Mouse (Mus musculus) left cerebral cortex, adult 2 months (tissue): Measurements from ENCODE around the gene E130114P18Rik. TPM values are rescaled to one million over a fixed set of nuclear protein-coding genes. Genes with fewer than 3 reads are reported as not detected.

ENCODE experiments used
- DNase-seq, 2 experiments: peaks; one replicate each; pipeline ENCODE4 v3.0.0; 2021 to 2022; ENCODE audit warnings: low spot score in 2 of 2, mixed read lengths in 1 of 2; ENCODE audit errors: extremely low spot score in 1 of 2
- H3K27ac ChIP-seq: fragments of 200-600 bp; 2 replicates; pipeline ENCODE4 v1.8.1; 2022
- H3K4me3 ChIP-seq: fragments of 200-600 bp; 2 replicates; pipeline ENCODE4 v1.8.1; 2022
- CTCF ChIP-seq: fragments of 200-600 bp; IDR thresholded peaks from 2 replicates; pipeline ENCODE4 v1.8.1; 2022; ENCODE audit warnings: antibody characterized with exemption, mild to moderate bottlenecking, moderate library complexity
- intact Hi-C: fragments of 180-260 bp; cut with DNase I; formaldehyde crosslinking; loops from one replicate; pipeline ENCODE4 v1.15.1; 2025
- total RNA-seq, 2 experiments: library from RNA; stranded (reverse); gene quantifications; 2 replicates each; pipeline ENCODE4 v1.2.3; 2021

Gene E130114P18Rik
- total RNA-seq, 2 experiments from 2014 or later: 3.7 to 4.9 TPM

DNA sequence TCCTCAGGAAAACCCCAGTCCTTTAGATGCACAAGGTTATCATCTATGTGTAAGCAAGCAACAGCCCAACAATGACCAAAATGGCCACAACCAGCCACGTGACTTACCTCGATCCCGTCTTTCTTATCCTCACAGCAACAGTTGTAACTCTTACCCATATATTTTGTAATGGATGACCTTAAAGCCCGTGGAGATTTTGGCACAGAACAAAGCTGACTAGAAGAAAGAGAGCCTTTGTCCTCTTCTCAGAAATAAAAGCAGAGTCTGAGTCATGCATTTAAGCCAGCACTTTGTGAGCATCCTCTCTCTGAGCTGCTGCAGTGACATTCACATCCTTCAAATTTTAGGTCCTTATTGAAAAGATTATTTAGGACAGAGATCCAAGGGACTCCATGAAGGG is 156.1 kb downstream of the E130114P18Rik start:
- no peak overlapping the region for H3K4me3 ChIP-seq
- no peak overlapping the region for H3K27ac ChIP-seq

DNA sequence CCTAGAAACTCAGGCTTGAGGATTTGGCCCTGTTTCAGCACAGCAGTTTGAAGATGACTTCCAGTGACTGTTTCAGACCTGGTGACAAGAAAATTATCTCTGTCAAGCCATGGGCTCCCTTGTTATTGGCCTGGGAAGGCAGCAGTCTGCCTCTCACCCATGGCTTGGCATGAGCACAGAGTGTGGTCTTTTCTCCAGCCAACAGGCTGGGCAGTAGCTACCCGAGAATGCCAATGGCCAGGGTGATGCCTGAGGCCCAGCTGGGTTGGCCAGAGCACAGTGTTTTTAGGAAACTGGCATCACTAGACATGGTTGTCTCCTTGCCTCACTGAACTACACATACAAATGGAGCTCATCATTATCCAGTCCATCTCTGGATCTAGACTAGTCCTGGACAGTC is 157.5 kb downstream of the E130114P18Rik start:
- no peak for TF ChIP-seq CTCF
- DNase-seq: no peak
- H3K27ac ChIP-seq: no peak overlapping the region
- intact Hi-C loops: no loop called here
- no peak overlapping the region for H3K4me3 ChIP-seq

More for the DNA sequence above, 156.1 kb downstream of the E130114P18Rik start:
- TF ChIP-seq CTCF: no peak
- DNase-seq: no peak
- intact Hi-C loops: no loop called here

DNA sequence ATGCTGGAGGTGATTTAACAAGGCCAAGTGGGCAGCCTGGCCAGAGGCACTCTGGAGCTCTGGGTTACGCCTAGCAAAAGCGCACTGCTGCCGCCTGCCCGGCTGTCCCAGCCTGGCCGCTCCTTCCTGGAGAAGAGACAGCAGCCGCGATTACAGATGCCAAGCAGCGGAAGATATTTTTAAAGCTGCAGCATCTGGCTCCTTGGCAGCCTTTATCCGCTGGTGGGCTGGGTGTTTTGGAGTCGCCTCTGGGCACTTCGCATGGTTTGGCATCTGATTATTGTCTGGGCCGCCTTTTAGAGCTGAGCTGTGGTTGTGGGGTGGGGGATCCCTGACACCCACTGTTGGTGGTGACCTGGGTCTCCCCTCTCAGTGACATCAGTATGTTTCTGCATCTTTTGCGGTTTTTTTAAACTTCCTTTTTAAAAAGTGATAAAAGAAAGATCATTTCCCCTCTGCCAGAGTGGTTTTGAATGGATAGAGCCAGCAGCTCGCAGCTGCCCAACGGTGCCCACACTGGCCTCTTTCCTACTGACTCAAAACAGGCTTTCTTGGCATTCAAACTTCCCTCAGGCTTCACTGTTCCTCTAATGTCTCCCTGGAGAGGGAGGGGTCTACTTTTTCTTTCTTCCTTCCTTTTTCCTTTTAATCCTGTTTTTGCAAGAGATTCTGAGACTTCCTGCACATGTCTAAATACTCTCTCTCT is 159.1 kb downstream of the E130114P18Rik start:
- H3K27ac ChIP-seq: peak overlapping the region; percentile 37
- no peak for TF ChIP-seq CTCF
- intact Hi-C loops: loop anchor here (2.0 to 5.0 kb wide), 2 partner anchors 30 to 37 kb away; no protein-coding TSS in a partner anchor
- H3K4me3 ChIP-seq: peak overlapping the region; percentile 5
- DNase-seq: peak; percentile 59 to 63

DNA sequence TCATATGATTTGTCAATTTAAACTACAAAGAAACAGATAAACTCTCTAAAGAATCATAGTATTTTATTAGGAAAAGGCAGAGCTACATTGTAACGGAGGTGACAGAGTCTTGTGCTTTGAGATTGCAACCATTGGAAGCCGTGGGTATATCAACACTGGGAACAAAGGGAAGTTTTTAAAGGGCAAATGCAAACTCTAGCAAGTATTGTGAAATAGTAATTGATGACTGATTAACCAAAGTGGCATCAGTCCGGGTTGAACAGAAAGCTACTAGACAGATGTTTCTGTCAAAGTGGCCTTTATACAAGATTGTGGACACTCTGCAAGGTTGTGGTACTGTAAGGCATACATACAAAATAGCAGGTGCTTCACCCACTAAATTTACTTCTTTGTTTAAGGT is 162.8 kb downstream of the E130114P18Rik start:
- no peak overlapping the region for H3K4me3 ChIP-seq
- DNase-seq: no peak
- H3K27ac ChIP-seq: no peak overlapping the region
- TF ChIP-seq CTCF: no peak
- intact Hi-C loops: loop anchor here (5.0 kb wide), 1 partner anchor 33 kb away; no protein-coding TSS in a partner anchor

- peak; percentile 25 to 29 for DNase-seq
- TF ChIP-seq CTCF: no peak
- intact Hi-C loops: no loop called here
Measured at GRCm38 (mm10) chr4:97611251-97611847, 166.5 kb downstream of the E130114P18Rik start.

DNA sequence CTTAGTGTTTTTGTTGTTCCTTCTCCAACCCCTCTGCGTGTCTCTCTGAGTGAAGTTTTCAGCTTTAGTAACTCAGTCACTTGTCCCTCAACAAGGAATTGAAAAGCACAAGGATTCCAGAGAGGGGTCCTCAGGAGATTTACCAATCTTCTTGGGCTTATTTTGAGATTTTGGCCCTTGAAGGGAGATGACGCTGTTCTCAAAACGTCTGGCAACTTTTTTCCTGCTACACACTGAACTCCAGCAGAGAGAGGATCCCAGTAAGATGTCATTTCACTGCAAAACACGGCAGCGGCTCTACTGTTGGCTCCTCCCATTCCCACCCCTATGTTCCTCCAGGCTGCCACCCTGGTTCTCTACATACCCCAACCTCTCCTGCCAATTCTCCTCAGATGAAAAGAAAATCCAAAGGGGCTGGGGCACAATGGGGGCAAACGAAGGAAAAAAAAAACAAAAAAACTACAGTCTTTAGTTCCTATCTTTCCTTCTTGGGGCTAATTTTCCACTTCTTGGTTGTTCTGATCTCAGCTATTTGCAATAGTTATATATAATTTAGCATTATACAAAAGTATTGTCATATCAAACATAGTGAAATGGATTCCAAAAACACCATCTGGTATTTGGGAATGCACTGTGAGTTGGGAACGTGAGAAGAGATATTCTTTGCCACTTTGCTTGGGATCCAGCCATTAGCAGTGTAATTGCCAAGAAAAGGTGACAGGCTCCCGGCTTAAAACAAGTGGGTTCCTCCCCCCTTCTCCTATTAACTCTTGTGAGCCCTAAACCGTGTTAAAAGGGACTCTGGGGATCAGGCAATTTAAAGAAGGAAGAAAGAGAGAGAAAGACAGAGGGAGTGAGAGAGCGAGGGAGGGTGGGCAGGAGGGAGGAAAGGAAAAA is 167.8 kb downstream of the E130114P18Rik start:
- intact Hi-C loops: no loop called here
- Histone ChIP-seq H3K27ac (no peak overlapping the region), H3K4me3 (no peak overlapping the region)
- no peak for DNase-seq
- no peak for TF ChIP-seq CTCF

More at GRCm38 (mm10) chr4:97611251-97611847, 166.5 kb downstream of the E130114P18Rik start:
- H3K27ac ChIP-seq: peak overlapping the region; percentile 11; the same call in 1 of the 2 replicates
- H3K4me3 ChIP-seq: no peak overlapping the region

GRCm38 (mm10) chr4:97609329-97609728 is 168.5 kb downstream of the E130114P18Rik start:
- H3K27ac ChIP-seq: no peak overlapping the region
- no peak for DNase-seq
- no peak for TF ChIP-seq CTCF
- intact Hi-C loops: no loop called here
- H3K4me3 ChIP-seq: no peak overlapping the region

DNA sequence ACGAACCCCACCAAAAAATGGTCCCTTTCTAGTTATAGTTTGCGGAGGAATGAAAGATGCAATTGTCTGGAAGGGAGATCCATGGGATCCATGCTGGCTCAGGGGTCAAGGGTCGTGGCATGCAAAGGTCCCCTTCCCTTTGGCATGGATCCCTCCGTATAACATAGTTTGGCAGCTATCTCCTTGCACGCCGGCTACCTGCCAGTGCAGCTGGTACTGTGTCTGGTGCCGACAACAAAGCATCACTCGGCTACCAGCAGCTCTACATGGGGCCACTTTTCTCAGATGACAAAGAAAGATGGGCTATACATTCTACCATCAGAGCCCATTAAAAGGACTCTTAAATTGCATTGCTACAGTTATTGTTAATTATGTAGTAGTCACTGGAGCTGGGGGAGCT is 169.2 kb downstream of the E130114P18Rik start:
- Histone ChIP-seq H3K4me3 (no peak overlapping the region), H3K27ac (no peak overlapping the region)
- no peak for DNase-seq
- intact Hi-C loops: no loop called here
- no peak for TF ChIP-seq CTCF

DNA sequence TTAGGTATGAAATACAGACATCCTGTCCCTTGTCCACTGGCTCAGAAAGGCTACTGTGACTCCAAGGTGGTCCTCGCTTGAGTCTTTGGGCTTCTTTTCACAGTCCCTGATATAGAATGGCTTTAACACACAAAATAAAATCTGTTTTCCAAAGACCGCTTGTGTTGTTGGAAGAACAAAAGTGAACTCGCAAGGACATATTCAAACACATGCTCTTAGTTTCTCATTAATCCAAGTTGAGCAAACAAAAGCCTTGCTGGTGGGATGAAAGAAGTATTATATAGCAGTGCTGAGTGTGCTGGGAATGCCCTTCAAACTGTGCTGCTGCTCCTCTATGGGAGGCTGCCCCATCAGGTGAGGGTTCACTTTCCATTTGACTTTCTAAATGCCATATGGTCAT is 169.7 kb downstream of the E130114P18Rik start:
- intact Hi-C loops: no loop called here
- no peak for TF ChIP-seq CTCF
- no peak for DNase-seq
- H3K4me3 ChIP-seq: no peak overlapping the region
- no peak overlapping the region for H3K27ac ChIP-seq

GRCm38 (mm10) chr4:97607169-97607568 is 170.7 kb downstream of the E130114P18Rik start:
- H3K4me3 ChIP-seq: no peak overlapping the region
- TF ChIP-seq CTCF: no peak
- H3K27ac ChIP-seq: no peak overlapping the region
- DNase-seq: no peak
- intact Hi-C loops: no loop called here

GRCm38 (mm10) chr4:97606524-97606923 is 171.4 kb downstream of the E130114P18Rik start:
- TF ChIP-seq CTCF: no peak
- no peak for DNase-seq
- intact Hi-C loops: no loop called here
- no peak overlapping the region for H3K4me3 ChIP-seq
- no peak overlapping the region for H3K27ac ChIP-seq

DNA sequence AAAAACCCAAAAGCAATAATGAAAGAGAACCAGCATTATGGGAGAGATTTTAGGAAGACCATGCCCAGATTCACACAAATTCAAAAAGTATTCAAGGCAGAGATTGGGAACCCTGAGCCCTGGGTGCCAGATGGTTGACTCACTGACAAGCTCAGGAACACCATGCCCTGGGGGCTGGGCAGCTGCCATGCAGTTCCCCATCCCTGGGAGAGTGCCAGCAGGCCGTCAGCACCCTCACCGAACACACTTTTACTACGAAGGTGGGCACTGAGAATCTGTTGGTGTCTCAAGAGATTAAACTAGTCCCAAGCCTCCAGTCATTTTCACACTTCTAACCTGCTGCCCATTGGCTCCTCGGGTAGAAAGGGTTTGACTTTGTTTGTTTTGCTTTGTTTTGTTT is 175.3 kb downstream of the E130114P18Rik start:
- intact Hi-C loops: no loop called here
- Histone ChIP-seq H3K4me3 (no peak overlapping the region), H3K27ac (no peak overlapping the region)
- no peak for DNase-seq
- no peak for TF ChIP-seq CTCF
